Mouse (Mus musculus) embryonic facial prominence, embryonic 15.5 days (tissue): ENCODE measurements at regions not wholly inside any gene's neighbourhood (a gene's known extent, or its start where the extent isn't known, plus 50 kb on each side); places are given as distances from the start of the nearest gene placed in this dataset.

Experiments
- ATAC-seq: fragments of 200-750 bp; cut with Nextera tagmentation; 2 replicates; pipeline ENCODE4 v1.8.0; 2017; ENCODE audit warnings: low read depth, moderate TSS enrichment; ENCODE audit not compliant: insufficient number of reproducible peaks, low FRiP score, low TSS enrichment
- H3K27ac ChIP-seq: fragments of 300-500 bp; sonication (generic); replicated peaks from 2 replicates; pipeline ENCODE4 v1.5.1; 2015; ENCODE audit warnings: mild to moderate bottlenecking, inconsistent platforms
- H3K27me3 ChIP-seq: fragments of 300-500 bp; sonication (generic); 2 replicates; pipeline ENCODE4 v1.6.1; 2015; ENCODE audit warnings: inconsistent platforms
- H3K36me3 ChIP-seq: fragments of 300-500 bp; sonication (generic); 2 replicates; pipeline ENCODE4 v1.6.1; 2015; ENCODE audit warnings: mild to moderate bottlenecking, inconsistent platforms
- H3K4me1 ChIP-seq: fragments of 300-500 bp; sonication (generic); 2 replicates; pipeline ENCODE4 v1.6.1; 2015; ENCODE audit warnings: inconsistent platforms
- H3K4me2 ChIP-seq: fragments of 300-500 bp; sonication (generic); replicated peaks from 2 replicates; pipeline ENCODE4 v1.6.1; 2015; ENCODE audit warnings: mild to moderate bottlenecking, inconsistent platforms
- H3K4me3 ChIP-seq: fragments of 300-500 bp; sonication (generic); replicated peaks from 2 replicates; pipeline ENCODE4 v1.5.1; 2015; ENCODE audit warnings: mild to moderate bottlenecking, inconsistent platforms
- H3K9ac ChIP-seq: fragments of 300-500 bp; sonication (generic); 2 replicates; pipeline ENCODE4 v1.6.1; 2015; ENCODE audit warnings: inconsistent platforms
- H3K9me3 ChIP-seq: fragments of 300-500 bp; sonication (generic); replicated peaks from 2 replicates; pipeline ENCODE4 v1.6.1; 2016; ENCODE audit warnings: inconsistent platforms
- whole genome bisulfite sequencing: fragments of 180-500 bp; shearing (Covaris S2); methylation state at CpG from one replicate; pipeline ENCODE4 v1.1.7; 2015; 5-methylcytosine and 5-hydroxymethylcytosine counted together

DNA sequence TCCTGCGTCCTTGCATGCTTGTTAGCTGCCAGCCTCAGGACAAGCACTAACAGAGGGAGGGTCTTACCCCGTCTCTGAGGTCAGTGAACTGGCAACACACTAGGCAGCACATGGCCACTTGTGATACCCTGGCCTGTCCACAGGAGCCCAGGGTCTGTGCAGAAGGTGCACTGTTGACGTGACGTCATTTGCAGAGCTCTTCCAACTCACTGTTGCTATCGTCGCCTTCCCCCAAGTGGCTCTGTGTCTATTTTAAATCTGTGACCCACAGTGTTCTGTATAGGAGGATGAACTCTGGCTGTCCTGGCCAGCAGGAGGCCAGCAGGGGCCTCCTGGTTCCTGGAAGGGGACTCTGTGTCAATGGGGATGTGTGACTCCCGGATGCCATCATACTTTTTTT is 120.1 kb upstream of the Smad3 start:
- H3K27me3 ChIP-seq: no peaks in the 10 kb centered on the region
- no peak overlapping the region for H3K27ac ChIP-seq
- H3K9ac ChIP-seq: no peak overlapping the region
- no peak overlapping the region for H3K4me2 ChIP-seq
- H3K9me3 ChIP-seq: no peaks in the 10 kb centered on the region
- H3K4me3 ChIP-seq: no peak overlapping the region
- no peaks in the 10 kb centered on the region for H3K36me3 ChIP-seq
- ATAC-seq: no peak
- 70% methylated on average over 7 of the region's 7 CpGs for WGBS
- H3K4me1 ChIP-seq: peaks cover 44% of the 10 kb centered on the region

- H3K4me3 ChIP-seq: no peak overlapping the region
Measured at GRCm38 (mm10) chr9:63876886-63877285, 119.1 kb upstream of the Smad3 start.

DNA sequence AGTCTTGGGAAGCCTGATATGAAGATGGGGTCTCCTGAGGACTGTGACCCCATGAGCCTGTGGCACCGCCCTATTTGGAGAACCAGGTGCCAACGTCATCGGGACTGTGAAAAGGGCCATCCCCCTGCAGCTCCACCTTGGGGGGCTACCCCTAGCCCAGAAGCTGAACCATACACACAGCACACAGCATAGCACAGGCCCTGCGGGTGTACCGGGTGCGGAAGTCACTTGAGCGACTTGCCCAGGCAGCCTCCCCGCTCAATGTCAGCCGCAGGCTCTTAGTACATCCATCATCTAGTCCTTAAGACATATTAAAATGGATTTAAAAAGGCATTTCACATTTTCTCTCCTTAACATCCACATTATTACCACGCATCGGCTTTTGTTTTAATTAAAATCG is 118.2 kb upstream of the Smad3 start:
- H3K27me3 ChIP-seq: no peaks in the 10 kb centered on the region
- H3K36me3 ChIP-seq: no peaks in the 10 kb centered on the region
- no peak overlapping the region for H3K9ac ChIP-seq
- peaks cover 37% of the 10 kb centered on the region for H3K4me1 ChIP-seq
- no peaks in the 10 kb centered on the region for H3K9me3 ChIP-seq
- WGBS: 70% methylated on average over 12 of the region's 12 CpGs
- no peak overlapping the region for H3K4me3 ChIP-seq
- H3K4me2 ChIP-seq: no peak overlapping the region
- no peak for ATAC-seq
- H3K27ac ChIP-seq: no peak overlapping the region

More at GRCm38 (mm10) chr9:63876886-63877285, 119.1 kb upstream of the Smad3 start:
- ATAC-seq: no peak
- Histone ChIP-seq H3K4me2 (peak overlapping the region; percentile 32), H3K9me3 (no peaks in the 10 kb centered on the region), H3K27me3 (no peaks in the 10 kb centered on the region), H3K27ac (no peak overlapping the region), H3K36me3 (no peaks in the 10 kb centered on the region), H3K4me1 (peaks cover 44% of the 10 kb centered on the region), H3K9ac (no peak overlapping the region)
- 32% methylated on average over 13 of the region's 13 CpGs for WGBS

- H3K4me2 ChIP-seq: no peak overlapping the region
- ATAC-seq: no peak
- H3K4me1 ChIP-seq: peaks cover 30% of the 10 kb centered on the region
- no peaks in the 10 kb centered on the region for H3K36me3 ChIP-seq
- no peak overlapping the region for H3K4me3 ChIP-seq
- 91% methylated on average over 5 of the region's 5 CpGs for WGBS
- H3K27ac ChIP-seq: no peak overlapping the region
- H3K27me3 ChIP-seq: no peaks in the 10 kb centered on the region
- H3K9ac ChIP-seq: no peak overlapping the region
- H3K9me3 ChIP-seq: no peaks in the 10 kb centered on the region
Measured at GRCm38 (mm10) chr9:63875193-63875592, 117.4 kb upstream of the Smad3 start.

DNA sequence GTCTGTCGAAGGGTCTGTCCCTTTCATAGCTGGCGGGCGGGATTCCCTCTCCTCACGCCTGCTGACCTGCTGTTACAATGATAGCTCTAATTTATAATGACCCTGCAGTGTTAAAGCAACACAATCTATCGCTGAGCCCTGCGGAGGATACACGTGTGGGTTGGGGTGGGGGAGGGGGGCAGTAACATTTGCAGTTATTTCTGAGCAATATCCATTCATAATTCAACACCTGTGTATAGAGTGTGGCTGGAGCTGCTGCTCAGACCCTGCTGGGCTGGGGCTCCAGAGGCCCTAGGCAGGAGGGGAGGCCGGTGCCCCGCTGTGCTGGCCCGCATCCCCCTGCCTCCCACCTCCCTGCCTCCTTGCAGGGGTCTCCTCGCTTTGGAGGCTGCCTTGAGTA is 106.6 kb upstream of the Smad3 start:
- Histone ChIP-seq H3K9me3 (no peaks in the 10 kb centered on the region), H3K27ac (no peak overlapping the region), H3K4me3 (no peak overlapping the region), H3K4me1 (no peaks in the 10 kb centered on the region), H3K27me3 (no peaks in the 10 kb centered on the region), H3K36me3 (no peaks in the 10 kb centered on the region), H3K9ac (no peak overlapping the region), H3K4me2 (no peak overlapping the region)
- 53% methylated on average over 11 of the region's 11 CpGs for WGBS
- no peak for ATAC-seq

- Histone ChIP-seq H3K9ac (no peak overlapping the region), H3K27me3 (no peaks in the 10 kb centered on the region), H3K4me3 (no peak overlapping the region), H3K9me3 (no peaks in the 10 kb centered on the region), H3K27ac (no peak overlapping the region), H3K4me1 (no peaks in the 10 kb centered on the region), H3K36me3 (no peaks in the 10 kb centered on the region), H3K4me2 (no peak overlapping the region)
- 83% methylated on average over 4 of the region's 4 CpGs for WGBS
- ATAC-seq: no peak
Measured at GRCm38 (mm10) chr9:63863328-63863727, 105.5 kb upstream of the Smad3 start.

DNA sequence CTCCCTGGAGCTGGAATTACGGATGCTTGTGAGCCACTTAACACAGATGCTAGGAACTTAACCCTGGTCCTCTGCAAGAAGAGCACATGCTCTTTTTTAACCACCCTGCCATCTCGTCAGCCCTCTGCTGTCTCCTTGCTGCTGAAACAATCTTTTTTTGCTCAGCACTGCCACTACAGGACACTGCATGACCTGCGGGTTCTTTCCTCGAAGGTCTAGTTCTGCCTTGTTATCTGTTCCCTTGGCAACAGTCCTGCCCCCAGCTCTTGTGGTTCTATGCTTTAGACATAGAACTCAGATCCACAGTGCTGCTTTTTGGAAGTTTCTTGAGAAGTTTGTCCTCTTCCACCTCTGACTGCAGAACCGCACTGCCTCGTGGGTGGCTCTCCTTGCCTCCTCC is 104.6 kb upstream of the Smad3 start:
- Histone ChIP-seq H3K9me3 (no peaks in the 10 kb centered on the region), H3K4me1 (no peaks in the 10 kb centered on the region), H3K27me3 (no peaks in the 10 kb centered on the region), H3K9ac (no peak overlapping the region), H3K4me3 (no peak overlapping the region), H3K27ac (no peak overlapping the region), H3K4me2 (no peak overlapping the region), H3K36me3 (no peaks in the 10 kb centered on the region)
- 35% methylated on average over 6 of the region's 6 CpGs for WGBS
- no peak for ATAC-seq

- WGBS: 87% methylated on average over 4 of the region's 4 CpGs
Measured at GRCm38 (mm10) chr9:63861418-63861817, 103.6 kb upstream of the Smad3 start.

DNA sequence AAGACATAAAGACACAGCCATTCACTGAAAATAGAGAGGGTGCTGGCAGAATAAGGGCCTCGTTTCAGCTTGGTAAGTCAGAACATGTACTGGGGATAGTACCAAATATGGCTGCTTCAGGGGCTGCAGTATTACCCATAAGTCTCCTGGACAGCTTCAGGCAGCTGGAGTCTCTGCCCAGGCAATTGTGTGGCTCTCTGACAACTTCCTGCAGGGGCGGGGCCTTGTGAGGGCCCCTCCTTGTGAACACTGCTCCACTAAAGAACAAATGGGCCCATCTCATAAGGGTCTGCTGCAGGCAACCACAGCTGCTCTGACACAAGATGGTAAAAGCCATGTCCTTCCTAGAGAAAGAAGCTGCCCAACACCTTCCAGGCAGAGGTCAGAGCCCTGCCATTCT is 102.4 kb upstream of the Smad3 start:
- Histone ChIP-seq H3K36me3 (no peaks in the 10 kb centered on the region), H3K27me3 (no peaks in the 10 kb centered on the region), H3K9me3 (no peaks in the 10 kb centered on the region), H3K4me2 (no peak overlapping the region), H3K4me1 (peaks cover 15% of the 10 kb centered on the region; the same call in 1 of the 2 replicates), H3K9ac (no peak overlapping the region), H3K4me3 (no peak overlapping the region), H3K27ac (no peak overlapping the region)
- 80% methylated on average over 2 of the region's 2 CpGs for WGBS
- ATAC-seq: no peak

More at GRCm38 (mm10) chr9:63861418-63861817, 103.6 kb upstream of the Smad3 start:
- no peaks in the 10 kb centered on the region for H3K36me3 ChIP-seq
- peaks cover 10% of the 10 kb centered on the region; the same call in 1 of the 2 replicates for H3K4me1 ChIP-seq
- no peak for ATAC-seq
- no peak overlapping the region for H3K9ac ChIP-seq
- no peak overlapping the region for H3K27ac ChIP-seq
- H3K4me2 ChIP-seq: no peak overlapping the region
- H3K4me3 ChIP-seq: no peak overlapping the region
- H3K27me3 ChIP-seq: no peaks in the 10 kb centered on the region
- no peaks in the 10 kb centered on the region for H3K9me3 ChIP-seq

DNA sequence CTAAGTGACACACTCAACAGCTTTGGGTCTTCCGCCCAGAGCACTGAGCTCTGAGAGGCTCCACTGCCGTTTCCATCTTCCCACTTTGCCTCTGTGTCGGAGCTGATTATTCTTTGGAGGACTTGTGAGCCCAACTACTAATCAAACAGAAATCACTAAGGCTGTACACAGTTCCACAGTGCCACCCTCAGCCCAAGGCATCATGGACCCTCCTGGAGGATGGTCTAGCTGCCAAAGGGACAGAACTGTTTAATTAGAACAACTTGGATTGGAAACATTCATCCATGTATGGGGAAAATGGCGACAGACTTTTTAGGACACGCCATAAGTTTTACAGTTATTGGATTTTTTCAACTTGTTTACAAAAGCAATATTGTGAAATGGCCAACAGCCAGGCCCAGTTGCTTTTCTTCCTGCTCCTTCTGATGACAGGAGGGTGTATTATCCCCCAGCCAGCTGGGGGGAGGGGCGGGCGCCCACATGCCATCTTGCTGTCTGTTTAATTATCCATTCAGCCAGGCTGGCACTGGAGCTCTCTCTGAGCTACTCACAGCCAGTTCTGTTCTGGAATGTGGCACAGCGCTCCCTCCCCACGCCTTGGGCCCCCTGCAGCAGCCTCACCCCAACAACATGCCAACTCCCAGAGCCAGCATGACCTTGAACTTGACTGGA is 98.4 kb upstream of the Smad3 start:
- no peak overlapping the region for H3K9ac ChIP-seq
- 50% methylated on average over 9 of the region's 9 CpGs for WGBS
- peaks cover 22% of the 10 kb centered on the region for H3K4me1 ChIP-seq
- H3K4me2 ChIP-seq: no peak overlapping the region
- H3K9me3 ChIP-seq: no peaks in the 10 kb centered on the region
- peaks cover 4% of the 10 kb centered on the region for H3K27me3 ChIP-seq
- no peaks in the 10 kb centered on the region for H3K36me3 ChIP-seq
- peak overlapping the region; percentile 41 for H3K27ac ChIP-seq
- ATAC-seq: peak; percentile 63; the same call in 1 of the 2 replicates
- no peak overlapping the region for H3K4me3 ChIP-seq

- H3K9ac ChIP-seq: no peak overlapping the region
- H3K9me3 ChIP-seq: no peaks in the 10 kb centered on the region
- H3K27me3 ChIP-seq: peaks cover 4% of the 10 kb centered on the region
- H3K27ac ChIP-seq: no peak overlapping the region
- ATAC-seq: no peak
- no peak overlapping the region for H3K4me3 ChIP-seq
- peaks cover 17% of the 10 kb centered on the region for H3K4me1 ChIP-seq
- 64% methylated on average over 12 of the region's 12 CpGs for WGBS
- no peaks in the 10 kb centered on the region for H3K36me3 ChIP-seq
- no peak overlapping the region for H3K4me2 ChIP-seq
Measured at GRCm38 (mm10) chr9:63851809-63852208, 94.0 kb upstream of the Smad3 start.

DNA sequence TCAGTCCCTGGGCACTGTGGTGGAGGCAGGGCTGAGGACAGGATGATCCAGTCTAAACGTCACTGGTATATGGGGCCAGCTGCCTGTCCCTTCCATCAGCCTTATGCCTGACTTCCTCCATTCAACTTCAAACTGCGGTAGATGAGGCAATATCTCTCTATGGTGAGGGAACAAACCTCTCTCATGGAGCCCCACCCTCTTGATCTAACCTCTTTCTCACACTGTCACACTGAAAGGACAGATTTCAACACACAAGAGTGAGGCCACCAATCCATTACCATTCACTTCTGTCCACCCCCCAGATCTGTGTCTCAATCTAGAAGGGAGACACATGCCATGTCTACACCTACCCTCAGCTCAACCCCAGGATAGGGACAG is 92.5 kb upstream of the Smad3 start:
- H3K4me3 ChIP-seq: no peak overlapping the region
- H3K36me3 ChIP-seq: no peaks in the 10 kb centered on the region
- 79% methylated on average over 2 of the region's 2 CpGs for WGBS
- no peak for ATAC-seq
- H3K27me3 ChIP-seq: peaks cover 4% of the 10 kb centered on the region
- H3K27ac ChIP-seq: no peak overlapping the region
- no peak overlapping the region for H3K9ac ChIP-seq
- no peaks in the 10 kb centered on the region for H3K9me3 ChIP-seq
- H3K4me1 ChIP-seq: peaks cover 7% of the 10 kb centered on the region; the same call in 1 of the 2 replicates
- H3K4me2 ChIP-seq: no peak overlapping the region
